Mouse (Mus musculus): ENCODE measurements at regions not wholly inside any gene's neighbourhood (a gene's known extent, or its start where the extent isn't known, plus 50 kb on each side); places are given as distances from the start of the nearest gene placed in this dataset.

- H3K4me2 ChIP-seq (ENCODE audit: low read depth) = no peak overlapping the region
- TF ChIP-seq EP300 (IDR thresholded peaks at IDR 0.05; ENCODE audit: low read depth) (no peak), CTCF (IDR thresholded peaks at IDR 0.05; ENCODE audit: low read depth) (no peak)
- H3K27ac ChIP-seq = no peak overlapping the region
- H3K36me3 ChIP-seq (replicated peaks; ENCODE audit: control insufficient read depth, insufficient read depth, low read depth) = no peaks in the 10 kb centered on the region
- H3K9me3 ChIP-seq (ENCODE audit: control insufficient read depth, low read length) = no peaks in the 10 kb centered on the region
- H3K27me3 ChIP-seq (ENCODE audit: control insufficient read depth, insufficient read depth, low read length) = no peaks in the 10 kb centered on the region
- DNase-seq (ENCODE audit: low read depth in 3 of 3, low spot score in 3 of 3) (no peak), ATAC-seq (ENCODE audit: insufficient read depth) (no peak)
- 42% methylated on average over 9 of the region's 9 CpGs for WGBS (ENCODE audit: insufficient replicate concordance)
- no peak overlapping the region for H3K9ac ChIP-seq (replicated peaks)
- no peak overlapping the region for H3K4me3 ChIP-seq (ENCODE audit: insufficient read depth in 1 of 2, low read depth in 2 of 2, low read length in 2 of 2)
- no peaks in the 10 kb centered on the region for H3K4me1 ChIP-seq (replicated peaks; ENCODE audit: control insufficient read depth in 2 of 2, insufficient read depth in 2 of 2, low read length in 1 of 2)
These were observed 93.7 kb upstream of the Zbtb40 start for GRCm38 (mm10) chr4:137142316-137142715.

GRCm38 (mm10) chr4:137139051-137139705, 90.6 kb upstream of the Zbtb40 start:
- TF ChIP-seq EP300 (IDR thresholded peaks at IDR 0.05; ENCODE audit: low read depth) (no peak), CTCF (IDR thresholded peaks at IDR 0.05; ENCODE audit: low read depth) (no peak)
- Histone ChIP-seq H3K27ac (no peak overlapping the region), H3K36me3 (replicated peaks; ENCODE audit: control insufficient read depth, insufficient read depth, low read depth) (no peaks in the 10 kb centered on the region), H3K27me3 (ENCODE audit: control insufficient read depth, insufficient read depth, low read length) (no peaks in the 10 kb centered on the region), H3K9ac (replicated peaks) (no peak overlapping the region), H3K9me3 (ENCODE audit: control insufficient read depth, low read length) (no peaks in the 10 kb centered on the region), H3K4me3 (ENCODE audit: insufficient read depth in 1 of 2, low read depth in 2 of 2, low read length in 2 of 2) (no peak overlapping the region), H3K4me2 (ENCODE audit: low read depth) (no peak overlapping the region), H3K4me1 (replicated peaks; ENCODE audit: control insufficient read depth in 2 of 2, insufficient read depth in 2 of 2, low read length in 1 of 2) (no peaks in the 10 kb centered on the region)
- 67% methylated on average over 17 of the region's 17 CpGs for WGBS (ENCODE audit: insufficient replicate concordance)
- ATAC-seq (ENCODE audit: insufficient read depth) (no peak), DNase-seq (ENCODE audit: low read depth in 3 of 3, low spot score in 3 of 3) (no peak)

- H3K27ac ChIP-seq = no peak overlapping the region
- H3K9ac ChIP-seq (replicated peaks) = no peak overlapping the region
- 42% methylated on average over 6 of the region's 6 CpGs for WGBS (ENCODE audit: insufficient replicate concordance)
- DNase-seq (ENCODE audit: low read depth in 3 of 3, low spot score in 3 of 3) (no peak), ATAC-seq (ENCODE audit: insufficient read depth) (no peak)
- no peaks in the 10 kb centered on the region for H3K36me3 ChIP-seq (replicated peaks; ENCODE audit: control insufficient read depth, insufficient read depth, low read depth)
- no peaks in the 10 kb centered on the region for H3K9me3 ChIP-seq (ENCODE audit: control insufficient read depth, low read length)
- H3K27me3 ChIP-seq (ENCODE audit: control insufficient read depth, insufficient read depth, low read length) = no peaks in the 10 kb centered on the region; the same call in 1 of the 2 replicates
- H3K4me2 ChIP-seq (ENCODE audit: low read depth) = no peak overlapping the region
- TF ChIP-seq EP300 (IDR thresholded peaks at IDR 0.05; ENCODE audit: low read depth) (no peak), CTCF (IDR thresholded peaks at IDR 0.05; ENCODE audit: low read depth) (no peak)
- no peak overlapping the region for H3K4me3 ChIP-seq (ENCODE audit: insufficient read depth in 1 of 2, low read depth in 2 of 2, low read length in 2 of 2)
- H3K4me1 ChIP-seq (replicated peaks; ENCODE audit: control insufficient read depth in 2 of 2, insufficient read depth in 2 of 2, low read length in 1 of 2) = no peaks in the 10 kb centered on the region
These were observed 89.5 kb upstream of the Zbtb40 start for GRCm38 (mm10) chr4:137138127-137138526.

- Histone ChIP-seq H3K9ac (replicated peaks) (no peak overlapping the region), H3K4me1 (replicated peaks; ENCODE audit: control insufficient read depth in 2 of 2, insufficient read depth in 2 of 2, low read length in 1 of 2) (no peaks in the 10 kb centered on the region), H3K27me3 (ENCODE audit: control insufficient read depth, insufficient read depth, low read length) (peaks cover 3% of the 10 kb centered on the region; the same call in 1 of the 2 replicates), H3K4me2 (ENCODE audit: low read depth) (no peak overlapping the region), H3K36me3 (replicated peaks; ENCODE audit: control insufficient read depth, insufficient read depth, low read depth) (no peaks in the 10 kb centered on the region), H3K9me3 (ENCODE audit: control insufficient read depth, low read length) (no peaks in the 10 kb centered on the region), H3K4me3 (ENCODE audit: insufficient read depth in 1 of 2, low read depth in 2 of 2, low read length in 2 of 2) (no peak overlapping the region), H3K27ac (no peak overlapping the region)
- 56% methylated on average over 4 of the region's 4 CpGs for WGBS (ENCODE audit: insufficient replicate concordance)
- TF ChIP-seq EP300 (IDR thresholded peaks at IDR 0.05; ENCODE audit: low read depth) = no peak
- no peak for TF ChIP-seq CTCF (IDR thresholded peaks at IDR 0.05; ENCODE audit: low read depth)
- ATAC-seq (ENCODE audit: insufficient read depth) = no peak
- no peak for DNase-seq (ENCODE audit: low read depth in 3 of 3, low spot score in 3 of 3)
These were observed 87.7 kb upstream of the Zbtb40 start for GRCm38 (mm10) chr4:137136313-137136712.

GRCm38 (mm10) chr4:137135792-137136191, 87.2 kb upstream of the Zbtb40 start:
- Histone ChIP-seq H3K27me3 (ENCODE audit: control insufficient read depth, insufficient read depth, low read length) (peaks cover 3% of the 10 kb centered on the region; the same call in 1 of the 2 replicates), H3K4me2 (ENCODE audit: low read depth) (no peak overlapping the region), H3K9ac (replicated peaks) (no peak overlapping the region), H3K36me3 (replicated peaks; ENCODE audit: control insufficient read depth, insufficient read depth, low read depth) (no peaks in the 10 kb centered on the region), H3K9me3 (ENCODE audit: control insufficient read depth, low read length) (no peaks in the 10 kb centered on the region), H3K4me3 (ENCODE audit: insufficient read depth in 1 of 2, low read depth in 2 of 2, low read length in 2 of 2) (no peak overlapping the region), H3K4me1 (replicated peaks; ENCODE audit: control insufficient read depth in 2 of 2, insufficient read depth in 2 of 2, low read length in 1 of 2) (no peaks in the 10 kb centered on the region), H3K27ac (no peak overlapping the region)
- no peak for TF ChIP-seq EP300 (IDR thresholded peaks at IDR 0.05; ENCODE audit: low read depth)
- TF ChIP-seq CTCF (IDR thresholded peaks at IDR 0.05; ENCODE audit: low read depth) = no peak
- 62% methylated on average over 8 of the region's 8 CpGs for WGBS (ENCODE audit: insufficient replicate concordance)
- DNase-seq (ENCODE audit: low read depth in 3 of 3, low spot score in 3 of 3) (no peak), ATAC-seq (ENCODE audit: insufficient read depth) (no peak)
